Mouse (Mus musculus) spleen, adult 2 months (tissue): ENCODE measurements around the gene Gpr141. TPM values are rescaled to one million over a fixed set of nuclear protein-coding genes. Genes with fewer than 3 reads are reported as not detected.
"Not testable (repeated sequence)": the region's sequence is repeated elsewhere in the genome, so short reads cannot be mapped to it uniquely, and the experiment has no call there.

Source experiments
- DNase-seq, 2 experiments: peaks; one replicate each; pipeline versions ENCODE4 v3.0.0 to v3.0.0-alpha.2; 2012 to 2021; ENCODE audit warnings: low spot score in 2 of 2, low read depth in 1 of 2
- H3K27ac ChIP-seq: fragments of 200-500 bp; 2 replicates; pipeline ENCODE4 v1.5.1; 2012; ENCODE audit warnings: low read length, inconsistent platforms; ENCODE audit not compliant: insufficient read depth
- H3K27me3 ChIP-seq: fragments of 200-500 bp; 2 replicates; pipeline ENCODE4 v1.6.1; 2012; ENCODE audit warnings: mild to moderate bottlenecking, moderate library complexity, low read length, inconsistent platforms; ENCODE audit not compliant: control insufficient read depth, insufficient read depth
- H3K36me3 ChIP-seq: fragments of 200-500 bp; 2 replicates; pipeline ENCODE4 v1.6.1; 2012; ENCODE audit warnings: mild to moderate bottlenecking, low read length, inconsistent platforms; ENCODE audit not compliant: control insufficient read depth, insufficient read depth
- H3K4me1 ChIP-seq: fragments of 200-500 bp; 2 replicates; pipeline ENCODE4 v1.6.1; 2011; ENCODE audit warnings: inconsistent platforms; ENCODE audit not compliant: control insufficient read depth, insufficient read depth, insufficient read length
- H3K4me3 ChIP-seq: fragments of 200-500 bp; 2 replicates; pipeline ENCODE4 v1.5.1; 2011; ENCODE audit warnings: mild to moderate bottlenecking, inconsistent platforms; ENCODE audit not compliant: insufficient read depth, insufficient read length; ENCODE audit errors: extremely low read depth
- CTCF ChIP-seq: fragments of 200-500 bp; IDR thresholded peaks from 2 replicates; pipeline ENCODE4 v1.5.1; 2011; ENCODE audit warnings: mild to moderate bottlenecking, inconsistent platforms; ENCODE audit not compliant: insufficient read depth, insufficient read length, insufficient replicate concordance; ENCODE audit errors: extremely low read depth
- POLR2A ChIP-seq: fragments of 200-500 bp; IDR thresholded peaks from 2 replicates; pipeline ENCODE4 v1.6.1; 2011; ENCODE audit warnings: low read depth, low read length, inconsistent platforms
- WGBS: fragments of 180-500 bp; shearing (Covaris S2); methylation state at CpG from one replicate; pipeline ENCODE4 v1.1.7; 2018; 5-methylcytosine and 5-hydroxymethylcytosine counted together
- polyA plus RNA-seq: library from polyadenylated mRNA; depleted of rRNA; stranded (reverse); fragments of >200 nt; gene quantifications from 2 replicates; pipeline ENCODE4 v1.2.3, GENCODE M21; 2012

The Gpr141 gene
- polyA plus RNA-seq, 1 experiment: 1.9 TPM

- WGBS: 52% methylated on average over 6 of the region's 6 CpGs
- peak; percentile 18 for DNase-seq
- Histone ChIP-seq H3K36me3 (no peaks in the 10 kb centered on the region), H3K27me3 (no peaks in the 10 kb centered on the region), H3K27ac (no peak overlapping the region), H3K4me3 (no peak overlapping the region), H3K4me1 (peaks cover 3% of the 10 kb centered on the region; the same call in 1 of the 2 replicates)
- TF ChIP-seq CTCF (no peak), POLR2A (no peak)
Measured at GRCm38 (mm10) chr13:19794486-19794885, 29.6 kb downstream of the Gpr141 start.

GRCm38 (mm10) chr13:19793761-19794160 is 30.3 kb downstream of the Gpr141 start:
- Histone ChIP-seq H3K27ac (no peak overlapping the region), H3K36me3 (no peaks in the 10 kb centered on the region), H3K27me3 (no peaks in the 10 kb centered on the region), H3K4me3 (no peak overlapping the region), H3K4me1 (peaks cover 3% of the 10 kb centered on the region; the same call in 1 of the 2 replicates)
- no peak for TF ChIP-seq POLR2A
- no peak for TF ChIP-seq CTCF
- DNase-seq: no peak
- 87% methylated on average over 4 of the region's 4 CpGs for WGBS

- not testable (repeated sequence) for H3K36me3 ChIP-seq, H3K27me3 ChIP-seq, DNase-seq, H3K27ac ChIP-seq, H3K4me3 ChIP-seq, H3K4me1 ChIP-seq
- WGBS: 5% methylated on average over 1 of the region's 1 CpGs
Measured at GRCm38 (mm10) chr13:19787946-19788345, 36.1 kb downstream of the Gpr141 start.

- H3K27ac ChIP-seq: no peak overlapping the region
- 94% methylated on average over 1 of the region's 1 CpGs for WGBS
- no peak for DNase-seq
- 0 out of 2 replicates have a peak, but pooled peaks cover 2% of the 10 kb centered on the region for H3K4me1 ChIP-seq
- no peaks in the 10 kb centered on the region for H3K36me3 ChIP-seq
- no peaks in the 10 kb centered on the region for H3K27me3 ChIP-seq
- TF ChIP-seq CTCF (no peak), POLR2A (no peak)
- no peak overlapping the region for H3K4me3 ChIP-seq
Measured at GRCm38 (mm10) chr13:19770163-19770562, 53.9 kb downstream of the Gpr141 start.

- no peak for DNase-seq
- Histone ChIP-seq H3K27ac (no peak overlapping the region), H3K27me3 (no peaks in the 10 kb centered on the region), H3K4me3 (no peak overlapping the region), H3K36me3 (no peaks in the 10 kb centered on the region), H3K4me1 (0 out of 2 replicates have a peak, but pooled peaks cover 2% of the 10 kb centered on the region)
- WGBS: 27% methylated on average over 2 of the region's 2 CpGs
- no peak for TF ChIP-seq CTCF
Measured at GRCm38 (mm10) chr13:19767202-19767601, 56.9 kb downstream of the Gpr141 start.

- Histone ChIP-seq H3K36me3 (no peaks in the 10 kb centered on the region), H3K27me3 (no peaks in the 10 kb centered on the region), H3K4me3 (no peak overlapping the region), H3K27ac (no peak overlapping the region), H3K4me1 (0 out of 2 replicates have a peak, but pooled peaks cover 2% of the 10 kb centered on the region)
- no peak for DNase-seq
- TF ChIP-seq POLR2A: no peak
- TF ChIP-seq CTCF: no peak
- WGBS: 85% methylated on average over 4 of the region's 4 CpGs
Measured at GRCm38 (mm10) chr13:19764276-19764675, 59.8 kb downstream of the Gpr141 start.

- no peak overlapping the region for H3K27ac ChIP-seq
- 0 out of 2 replicates have a peak, but pooled peaks cover 2% of the 10 kb centered on the region for H3K4me1 ChIP-seq
- DNase-seq: no peak
- no peaks in the 10 kb centered on the region for H3K27me3 ChIP-seq
- TF ChIP-seq POLR2A: no peak
- no peak for TF ChIP-seq CTCF
- 74% methylated on average over 1 of the region's 1 CpGs for WGBS
- H3K36me3 ChIP-seq: no peaks in the 10 kb centered on the region
- H3K4me3 ChIP-seq: no peak overlapping the region
Measured at GRCm38 (mm10) chr13:19763211-19763610, 60.8 kb downstream of the Gpr141 start.
